Mouse (Mus musculus): ENCODE measurements at regions not wholly inside any gene's neighbourhood (a gene's known extent, or its start where the extent isn't known, plus 50 kb on each side); places are given as distances from the start of the nearest gene placed in this dataset.
"Not testable (repeated sequence)": the region's sequence is repeated elsewhere in the genome, so short reads cannot be mapped to it uniquely, and the experiment has no call there.

GRCm38 (mm10) chr11:31615107-31615811 is 56.4 kb downstream of the Bod1 start:
- peak; percentile 46 to 72 for DNase-seq (ENCODE audit: low spot score in 2 of 2)

DNA sequence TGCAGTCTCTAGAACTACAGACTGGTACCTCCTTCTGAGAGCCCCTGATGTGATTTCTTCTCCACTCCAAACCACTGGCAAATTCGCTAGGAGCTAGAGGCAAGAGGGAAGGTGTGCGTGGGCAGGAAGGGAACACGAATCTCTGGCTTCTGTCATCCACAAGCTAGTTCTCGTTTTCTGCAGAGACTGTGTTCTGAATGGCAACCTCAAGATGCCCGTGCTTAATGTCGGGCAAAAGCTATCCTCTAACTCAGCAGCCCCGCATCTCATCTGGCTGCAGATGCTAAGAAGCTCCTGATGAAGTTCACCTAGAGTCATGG is 57.3 kb downstream of the Bod1 start:
- no peak for DNase-seq (ENCODE audit: low spot score in 2 of 2)

- DNase-seq (ENCODE audit: low spot score in 2 of 2): no peak
Measured at GRCm38 (mm10) chr11:31613688-31614393, 57.8 kb downstream of the Bod1 start.

GRCm38 (mm10) chr11:31608458-31608857 is 63.2 kb downstream of the Bod1 start:
- no peak for DNase-seq (ENCODE audit: low spot score in 2 of 2)

DNA sequence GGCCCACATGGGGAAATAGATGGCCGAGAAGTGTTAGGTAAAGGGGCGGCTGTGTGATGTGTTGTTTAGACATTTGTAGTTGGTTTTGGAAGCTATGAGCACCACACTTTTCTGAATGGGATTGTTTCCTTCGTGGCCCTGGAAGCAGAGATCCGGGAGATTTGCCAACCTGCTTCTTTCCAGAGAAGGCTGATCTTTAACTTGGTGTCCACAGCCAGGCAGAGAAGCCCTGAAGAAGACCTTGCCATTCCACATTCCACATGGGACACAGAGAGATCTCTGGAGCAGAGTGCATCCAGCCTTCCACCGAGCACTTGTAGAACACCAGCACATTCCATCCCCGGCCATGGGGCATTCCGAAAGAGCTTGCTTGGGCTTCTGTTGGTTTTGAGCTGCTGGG is 70.2 kb downstream of the Bod1 start:
- DNase-seq (ENCODE audit: low spot score in 2 of 2): no peak

DNA sequence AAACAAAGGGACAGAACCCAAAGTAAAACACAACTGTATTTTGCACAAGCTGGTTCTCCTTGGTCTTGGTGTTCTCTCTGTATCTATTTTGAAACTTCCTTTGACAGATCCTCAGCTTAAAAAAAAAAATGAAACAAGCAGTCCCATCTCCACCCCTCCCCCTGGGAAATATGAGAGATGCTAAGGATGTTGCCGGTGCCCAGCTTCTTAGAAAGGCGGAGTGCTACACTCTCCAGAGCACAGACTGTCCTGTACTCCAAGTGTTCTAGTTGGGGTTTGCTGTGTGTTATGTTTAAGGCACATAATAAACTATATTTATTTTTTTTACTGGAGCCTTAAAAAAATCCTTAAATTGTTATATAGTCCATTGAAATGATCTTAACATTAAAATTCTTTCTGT is 78.1 kb downstream of the Bod1 start:
- no peak for DNase-seq (ENCODE audit: low spot score in 2 of 2)

DNA sequence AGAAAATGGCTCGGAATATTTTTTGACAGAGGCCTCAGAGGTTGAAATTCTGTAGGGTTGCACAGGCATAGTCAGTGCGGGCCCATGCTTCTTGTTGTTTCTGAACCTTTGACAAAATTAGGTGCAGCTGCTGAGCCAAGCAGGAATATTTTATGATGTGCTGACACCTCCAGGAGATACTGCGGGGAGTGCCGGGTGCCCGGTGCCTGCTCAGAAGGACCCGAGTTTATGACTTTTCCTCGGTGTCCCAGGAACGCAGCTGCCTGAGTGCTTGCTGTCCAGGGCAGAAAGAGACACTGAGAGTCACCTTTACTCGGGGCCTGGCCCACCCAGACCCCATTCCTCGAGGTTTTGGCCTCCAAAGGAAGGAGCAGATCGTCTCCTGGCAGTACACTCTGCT is 79.6 kb downstream of the Bod1 start:
- no peak for DNase-seq (ENCODE audit: low spot score in 2 of 2)

DNA sequence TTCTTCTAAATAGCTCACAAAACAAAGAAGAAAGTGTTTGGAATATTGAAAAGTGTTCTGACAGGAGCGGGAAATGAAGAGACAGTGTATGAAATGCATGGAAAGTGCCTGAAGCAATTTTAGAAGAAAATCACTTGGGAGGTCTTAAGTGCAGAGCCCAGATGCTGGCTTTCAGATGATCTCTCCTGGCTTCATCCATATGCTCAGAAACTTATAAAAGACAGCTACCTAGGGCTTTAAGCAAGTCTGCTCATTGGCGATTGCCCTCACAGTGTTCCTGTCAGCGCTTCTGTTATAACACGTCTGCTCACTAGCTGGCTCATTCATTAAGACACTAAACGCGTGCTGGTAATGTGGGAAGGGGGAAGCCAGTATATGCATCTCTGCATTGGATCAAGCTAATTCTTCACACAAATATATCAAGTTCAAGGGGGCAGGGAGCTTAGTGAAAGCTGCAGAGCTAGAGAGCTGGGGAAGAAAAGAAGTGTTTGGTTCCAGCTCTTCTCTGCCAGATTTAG is 80.6 kb downstream of the Bod1 start:
- no peak for DNase-seq (ENCODE audit: low spot score in 2 of 2)

GRCm38 (mm10) chr11:31574941-31575340 is 96.7 kb downstream of the Bod1 start:
- DNase-seq (ENCODE audit: low spot score in 2 of 2): no peak

DNA sequence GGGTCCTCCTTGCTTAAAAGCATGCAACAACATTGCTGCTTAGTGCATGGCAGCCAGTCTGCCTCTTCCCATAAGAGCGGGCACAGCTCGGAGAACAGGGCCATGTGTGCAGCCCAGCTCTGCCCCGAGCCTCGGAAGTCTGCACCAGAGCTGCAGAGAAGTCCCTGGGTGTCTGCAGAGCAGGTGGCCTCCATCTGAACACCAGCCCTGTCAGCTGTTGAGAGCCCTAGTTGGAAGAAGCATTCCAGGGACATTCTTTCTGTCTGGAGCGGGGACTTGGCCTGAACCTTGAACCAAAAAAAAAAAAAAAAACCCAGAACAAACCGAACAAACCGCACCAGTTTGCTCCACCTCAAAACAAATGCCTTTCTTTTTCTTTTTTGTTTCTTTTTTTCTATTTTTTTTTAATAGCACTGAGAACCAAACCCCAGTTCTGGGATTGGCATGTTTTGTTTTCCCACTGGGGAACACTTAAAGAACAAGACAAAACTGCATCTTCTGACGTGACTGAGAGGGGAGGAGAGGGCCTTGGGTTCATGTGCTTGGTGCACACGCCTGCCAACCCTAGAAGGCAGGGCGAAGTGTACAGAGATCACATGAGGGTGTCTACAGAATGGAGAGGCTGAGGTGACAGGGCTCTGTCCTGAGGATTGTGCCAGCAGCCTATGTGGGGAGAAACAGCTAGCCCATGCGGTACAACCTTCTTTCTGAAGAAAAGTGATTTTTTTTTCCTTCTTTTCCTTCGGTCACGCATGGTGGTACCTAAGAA is 106.8 kb downstream of the Bod1 start:
- no peak for DNase-seq (ENCODE audit: low spot score in 2 of 2)

GRCm38 (mm10) chr11:31563826-31564741 is 107.6 kb downstream of the Bod1 start:
- DNase-seq (ENCODE audit: low spot score in 2 of 2): no peak

- no peak for DNase-seq (ENCODE audit: low spot score in 2 of 2)
Measured at GRCm38 (mm10) chr11:31562954-31563353, 108.7 kb downstream of the Bod1 start.

GRCm38 (mm10) chr11:31560775-31561174 is 110.9 kb downstream of the Bod1 start:
- DNase-seq (ENCODE audit: low spot score in 2 of 2): no peak

DNA sequence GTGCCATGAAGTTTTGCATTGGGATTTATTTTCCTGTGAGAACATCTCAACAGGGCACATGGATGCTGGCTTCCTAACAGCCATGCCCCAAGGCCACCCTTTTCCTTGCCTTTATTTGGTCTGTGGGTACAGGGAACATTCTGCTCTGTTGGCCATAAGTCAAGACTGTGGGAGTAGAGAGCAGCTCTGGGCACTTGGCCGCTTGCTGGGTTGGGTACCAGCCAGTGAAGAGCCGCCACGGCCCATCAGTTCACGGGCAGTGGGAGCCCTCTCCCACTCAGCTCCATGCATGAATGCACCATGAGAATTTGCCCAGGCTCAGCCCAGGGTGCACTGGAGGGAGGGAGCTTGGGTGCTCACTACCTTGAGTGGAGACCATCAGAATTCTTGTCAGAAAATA is 116.6 kb downstream of the Bod1 start:
- no peak for DNase-seq (ENCODE audit: low spot score in 2 of 2)

- DNase-seq (ENCODE audit: low spot score in 2 of 2): no peak
Measured at GRCm38 (mm10) chr11:31551614-31552271, 119.9 kb downstream of the Bod1 start.

GRCm38 (mm10) chr11:31550747-31551613 is 120.7 kb downstream of the Bod1 start:
- no peak for DNase-seq (ENCODE audit: low spot score in 2 of 2)

GRCm38 (mm10) chr11:31545514-31545913 is 126.2 kb downstream of the Bod1 start:
- DNase-seq (ENCODE audit: low spot score in 2 of 2): not testable (repeated sequence)

DNA sequence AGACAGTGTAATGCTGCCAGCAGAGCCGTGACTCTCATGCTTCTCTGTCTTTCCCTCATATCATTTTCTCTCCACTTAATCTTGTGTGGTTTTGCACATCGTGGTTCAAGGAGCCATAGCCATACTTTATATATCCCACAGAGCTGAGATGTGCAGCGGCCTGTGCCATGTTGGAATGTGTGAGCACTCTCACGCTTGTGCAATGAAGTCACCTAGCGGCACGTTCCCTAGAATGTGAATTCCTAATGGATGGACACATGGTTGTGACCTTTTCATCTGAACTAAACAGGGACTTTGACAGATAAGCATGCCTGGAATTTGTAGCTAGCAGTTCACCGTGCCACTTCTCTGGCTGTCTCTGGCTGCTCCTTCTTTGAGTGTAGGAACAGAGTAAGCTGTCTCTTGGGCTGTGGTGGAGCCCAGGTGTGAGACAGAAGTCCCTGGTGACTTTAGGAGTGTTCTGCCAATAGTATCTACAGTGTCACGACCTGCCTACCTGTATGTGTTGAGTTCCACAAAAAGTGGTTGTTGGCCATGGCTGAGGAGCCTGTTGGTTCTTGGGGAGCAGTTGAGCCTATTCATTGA is 129.0 kb downstream of the Bod1 start:
- no peak for DNase-seq (ENCODE audit: low spot score in 2 of 2)

- no peak for DNase-seq (ENCODE audit: low spot score in 2 of 2)
Measured at GRCm38 (mm10) chr11:31541425-31541824, 130.3 kb downstream of the Bod1 start.

DNA sequence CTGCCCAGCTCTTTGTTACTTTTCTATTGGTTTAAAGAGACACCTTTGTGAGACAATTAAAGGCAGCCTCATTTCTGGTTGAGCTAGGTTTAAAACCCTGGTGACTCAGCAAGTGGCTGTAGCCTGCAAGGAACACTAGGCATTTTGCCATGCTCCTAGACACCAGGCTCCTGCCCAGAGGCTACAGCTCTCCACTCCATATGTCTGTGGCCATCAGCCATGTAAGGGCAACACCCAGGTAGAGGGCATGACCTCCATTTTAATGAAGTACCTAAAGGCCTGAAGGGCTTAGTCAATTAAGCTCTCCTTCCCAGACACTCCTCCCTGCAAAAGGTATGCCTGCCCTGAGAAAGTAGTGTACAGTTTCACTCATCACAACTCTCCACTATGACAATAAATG is 130.9 kb downstream of the Bod1 start:
- no peak for DNase-seq (ENCODE audit: low spot score in 2 of 2)

All from frontal cortex, postnatal 14 days (tissue).